Mouse (Mus musculus) C2C12 (cell line): ENCODE measurements at regions not wholly inside any gene's neighbourhood (a gene's known extent, or its start where the extent isn't known, plus 50 kb on each side); places are given as distances from the start of the nearest gene placed in this dataset.

Source experiments
- H3K27me3 ChIP-seq: one replicate; pipeline ENCODE4 v1.6.1; 2011; ENCODE audit not compliant: control insufficient read depth, insufficient read depth, insufficient read length
- H3K36me3 ChIP-seq: one replicate; pipeline ENCODE4 v1.6.1; 2011; ENCODE audit not compliant: control insufficient read depth, insufficient read depth
- H3K4me3 ChIP-seq: one replicate; pipeline ENCODE4 v1.5.1; 2011; ENCODE audit warnings: mild to moderate bottlenecking, control low read depth; ENCODE audit not compliant: poor library complexity, insufficient read depth, severe bottlenecking
- H3K79me2 ChIP-seq: one replicate; pipeline ENCODE4 v1.6.1; 2011; ENCODE audit not compliant: control insufficient read depth, insufficient read depth
- H3K79me3 ChIP-seq: one replicate; pipeline ENCODE4 v1.6.1; 2011; ENCODE audit warnings: low read depth, control low read depth
- H3ac ChIP-seq: one replicate; pipeline ENCODE3; 2011; ENCODE audit warnings: low read depth; ENCODE audit not compliant: control insufficient read depth, insufficient read length
- CEBPB ChIP-seq: IDR thresholded peaks from one replicate; pipeline ENCODE4 v1.6.1; 2011; ENCODE audit warnings: low read depth, mild to moderate bottlenecking, control low read depth, moderate library complexity
- CTCF ChIP-seq: IDR thresholded peaks from one replicate; pipeline ENCODE4 v1.5.1; 2011; ENCODE audit not compliant: control insufficient read depth, insufficient read depth, insufficient read length
- FOSL1 ChIP-seq: IDR thresholded peaks from one replicate; pipeline ENCODE4 v1.8.0; 2011; ENCODE audit warnings: mild to moderate bottlenecking, low read length; ENCODE audit not compliant: poor library complexity, insufficient read depth, severe bottlenecking
- MAX ChIP-seq: IDR thresholded peaks from one replicate; pipeline ENCODE4 v1.6.1; 2011; ENCODE audit warnings: mild to moderate bottlenecking, control low read depth
- MYOD1 ChIP-seq: IDR thresholded peaks from one replicate; pipeline ENCODE4 v1.6.1; 2011; ENCODE audit warnings: low read depth; ENCODE audit not compliant: control insufficient read depth, insufficient read length
- MYOG ChIP-seq: IDR thresholded peaks from one replicate; pipeline ENCODE4 v1.6.1; 2011; ENCODE audit not compliant: control insufficient read depth, insufficient read length; ENCODE audit errors: extremely low read depth
- USF1 ChIP-seq: IDR thresholded peaks from one replicate; pipeline ENCODE4 v1.6.1; 2011; ENCODE audit warnings: low read depth, mild to moderate bottlenecking, control low read depth, moderate library complexity

- H3K36me3 ChIP-seq, result no peaks in the 10 kb centered on the region
- H3ac ChIP-seq, result no peak overlapping the region
- no peaks in the 10 kb centered on the region for H3K79me2 ChIP-seq
- TF ChIP-seq MYOD1 (no peak), USF1 (no peak), FOSL1 (no peak), MYOG (no peak), CEBPB (no peak), CTCF (no peak), MAX (no peak)
- no peak overlapping the region for H3K4me3 ChIP-seq
- H3K27me3 ChIP-seq, result no peaks in the 10 kb centered on the region
- H3K79me3 ChIP-seq, result no peaks in the 10 kb centered on the region
Observed at GRCm38 (mm10) chr7:94046029-94046428, 966.4 kb downstream of the Fam181b start.

GRCm38 (mm10) chr7:94061814-94062545 lies 982.3 kb downstream of the Fam181b start:
- Histone ChIP-seq H3K79me3 (no peaks in the 10 kb centered on the region), H3K4me3 (no peak overlapping the region), H3K27me3 (no peaks in the 10 kb centered on the region), H3K79me2 (no peaks in the 10 kb centered on the region), H3K36me3 (no peaks in the 10 kb centered on the region), H3ac (no peak overlapping the region)
- no peak for TF ChIP-seq MAX
- TF ChIP-seq USF1, result no peak
- TF ChIP-seq CTCF, result no peak
- no peak for TF ChIP-seq FOSL1
- no peak for TF ChIP-seq MYOD1
- no peak for TF ChIP-seq CEBPB
- TF ChIP-seq MYOG, result no peak
